Mouse (Mus musculus) forebrain, embryonic 15.5 days (tissue): ENCODE measurements at regions not wholly inside any gene's neighbourhood (a gene's known extent, or its start where the extent isn't known, plus 50 kb on each side); places are given as distances from the start of the nearest gene placed in this dataset.

ENCODE experiments used
- ATAC-seq: fragments of 200-750 bp; cut with Nextera tagmentation; replicated peaks from 2 replicates; pipeline ENCODE4 v1.8.0; 2017; ENCODE audit warnings: mild to moderate bottlenecking, moderate TSS enrichment, moderate library complexity
- H3K27ac ChIP-seq: fragments of 300-500 bp; sonication (generic); replicated peaks from 2 replicates; pipeline ENCODE4 v1.5.1; 2015; ENCODE audit warnings: mild to moderate bottlenecking, inconsistent platforms
- H3K27me3 ChIP-seq: fragments of 300-500 bp; sonication (generic); 2 replicates; pipeline ENCODE4 v1.6.1; 2015; ENCODE audit warnings: inconsistent platforms
- H3K36me3 ChIP-seq: fragments of 300-500 bp; sonication (generic); 2 replicates; pipeline ENCODE4 v1.6.1; 2015; ENCODE audit warnings: mild to moderate bottlenecking, inconsistent platforms
- H3K4me1 ChIP-seq: fragments of 300-500 bp; sonication (generic); 2 replicates; pipeline ENCODE4 v1.6.1; 2015; ENCODE audit warnings: inconsistent platforms
- H3K4me2 ChIP-seq: fragments of 300-500 bp; sonication (generic); replicated peaks from 2 replicates; pipeline ENCODE4 v1.6.1; 2015; ENCODE audit warnings: mild to moderate bottlenecking, inconsistent platforms
- H3K4me3 ChIP-seq: fragments of 300-500 bp; sonication (generic); 2 replicates; pipeline ENCODE4 v1.5.1; 2015; ENCODE audit warnings: mild to moderate bottlenecking, inconsistent platforms
- H3K9ac ChIP-seq: fragments of 300-500 bp; sonication (generic); replicated peaks from 2 replicates; pipeline ENCODE4 v1.6.1; 2015; ENCODE audit warnings: mild to moderate bottlenecking, inconsistent platforms
- H3K9me3 ChIP-seq: fragments of 300-500 bp; sonication (generic); 2 replicates; pipeline ENCODE4 v1.6.1; 2016; ENCODE audit warnings: inconsistent platforms
- WGBS: fragments of 180-500 bp; shearing (Covaris S2); methylation state at CpG from one replicate; pipeline ENCODE4 v1.1.7; 2015; ENCODE audit warnings: mixed read lengths; 5-methylcytosine and 5-hydroxymethylcytosine counted together

DNA sequence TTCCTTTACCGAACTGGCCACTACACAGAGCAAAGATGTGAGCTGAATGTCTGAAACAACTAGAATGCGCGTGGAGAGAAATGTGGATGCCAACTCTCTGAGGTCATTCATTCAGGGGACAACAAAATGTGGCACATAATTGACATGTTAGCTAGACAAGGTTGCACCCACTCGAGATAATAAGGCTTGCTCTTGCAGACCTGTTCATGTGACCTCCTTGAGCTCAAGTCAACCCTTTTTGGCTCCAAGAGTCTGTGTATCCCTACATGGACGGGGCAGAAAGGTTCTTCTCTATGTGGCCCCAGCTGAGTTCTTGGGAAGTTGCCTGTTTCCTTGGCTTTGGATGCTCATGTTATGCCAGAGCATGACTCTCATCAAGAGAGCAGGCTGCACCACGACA is 383.0 kb upstream of the Mgmt start:
- WGBS, result 66% methylated on average over 6 of the region's 6 CpGs

DNA sequence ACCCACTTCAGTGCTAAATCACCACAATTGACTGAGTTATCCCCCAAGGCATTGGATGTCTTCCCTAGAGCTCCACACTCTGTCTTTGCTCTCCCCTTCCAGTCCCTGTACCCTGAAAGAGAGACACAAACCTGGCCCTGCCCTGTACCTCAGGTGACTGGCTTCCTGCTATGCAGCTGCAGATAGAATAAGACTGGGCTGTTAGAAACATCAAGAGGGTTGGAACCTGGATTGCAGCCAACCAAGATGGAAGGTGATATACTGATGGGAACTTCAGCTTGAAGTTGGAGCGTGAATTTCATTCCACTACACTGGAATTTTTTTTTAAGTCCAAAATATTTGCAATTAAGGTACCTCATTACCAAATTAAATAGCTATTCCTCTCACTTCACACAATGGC is 379.0 kb upstream of the Mgmt start:
- no peak overlapping the region for H3K4me2 ChIP-seq
- 49% methylated on average over 1 of the region's 1 CpGs for whole genome bisulfite sequencing
- H3K27ac ChIP-seq, result no peak overlapping the region
- no peak overlapping the region for H3K9ac ChIP-seq
- no peaks in the 10 kb centered on the region for H3K36me3 ChIP-seq
- ATAC-seq, result no peak
- no peaks in the 10 kb centered on the region for H3K4me1 ChIP-seq
- no peaks in the 10 kb centered on the region for H3K9me3 ChIP-seq
- no peaks in the 10 kb centered on the region for H3K27me3 ChIP-seq
- H3K4me3 ChIP-seq, result no peak overlapping the region

More for the DNA sequence above, 383.0 kb upstream of the Mgmt start:
- Histone ChIP-seq H3K4me3 (no peak overlapping the region), H3K36me3 (no peaks in the 10 kb centered on the region), H3K27ac (no peak overlapping the region), H3K9ac (no peak overlapping the region), H3K4me2 (no peak overlapping the region), H3K9me3 (no peaks in the 10 kb centered on the region), H3K27me3 (0 out of 2 replicates have a peak, but pooled peaks cover 3% of the 10 kb centered on the region), H3K4me1 (no peaks in the 10 kb centered on the region)
- ATAC-seq, result no peak

DNA sequence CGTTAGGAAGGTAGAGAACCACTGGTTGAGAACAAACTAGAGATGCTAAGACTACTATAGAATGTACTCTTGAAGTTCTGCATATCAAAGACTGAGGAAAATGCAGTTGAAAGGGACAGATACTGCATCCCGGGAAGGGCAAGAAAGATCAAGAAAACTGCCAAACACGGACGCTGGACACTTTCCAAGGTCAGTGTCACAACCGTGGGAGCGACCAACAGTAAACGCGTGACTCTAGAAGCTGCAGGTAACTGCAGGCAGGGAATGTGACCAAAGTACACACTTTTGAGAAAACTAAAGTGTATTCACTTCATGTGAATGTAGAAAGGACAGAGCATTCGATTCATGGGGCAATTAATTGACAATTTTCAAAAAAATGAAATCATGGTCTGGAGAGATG is 368.6 kb upstream of the Mgmt start:
- Histone ChIP-seq H3K4me3 (no peak overlapping the region), H3K27me3 (no peaks in the 10 kb centered on the region), H3K9ac (no peak overlapping the region), H3K36me3 (no peaks in the 10 kb centered on the region), H3K27ac (no peak overlapping the region), H3K9me3 (no peaks in the 10 kb centered on the region), H3K4me2 (no peak overlapping the region), H3K4me1 (no peaks in the 10 kb centered on the region)
- 87% methylated on average over 9 of the region's 9 CpGs for WGBS
- no peak for ATAC-seq

DNA sequence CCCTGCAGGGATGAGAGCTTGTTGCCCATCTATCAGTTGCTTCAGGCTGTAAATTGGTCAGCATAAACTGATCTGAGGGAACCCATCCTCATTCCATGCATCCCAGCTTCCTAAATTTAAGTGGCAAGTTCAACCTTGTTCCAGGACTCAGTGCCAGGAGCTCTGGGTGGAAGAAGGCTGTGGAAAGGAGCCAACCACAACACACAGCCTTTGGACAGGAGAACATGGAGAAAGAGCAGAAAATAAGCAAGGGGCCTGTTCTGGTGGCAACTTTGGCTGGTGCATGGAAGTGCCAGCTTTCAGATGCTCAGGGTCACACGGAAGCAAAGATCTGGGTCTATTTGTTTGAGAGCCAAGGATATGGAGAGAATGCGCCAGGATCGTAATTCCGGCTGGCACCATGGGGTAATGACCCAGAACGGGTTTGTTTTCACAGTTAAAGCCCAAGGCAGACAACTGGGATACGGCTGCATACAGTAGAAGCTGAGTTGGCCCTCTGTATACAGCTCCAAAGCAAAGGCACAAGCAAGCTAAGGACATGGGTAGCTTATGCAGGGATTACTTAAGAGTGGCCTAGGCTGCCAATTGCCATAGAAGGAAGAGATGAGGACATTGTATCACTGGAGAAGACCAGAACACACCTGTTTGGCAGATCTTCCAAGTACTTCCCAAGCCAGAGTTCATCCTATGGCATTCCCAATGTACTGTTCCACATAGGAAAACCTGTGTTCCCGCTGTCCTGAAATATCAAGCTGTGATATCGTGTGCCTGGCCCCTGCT is 364.2 kb upstream of the Mgmt start:
- no peaks in the 10 kb centered on the region for H3K9me3 ChIP-seq
- no peaks in the 10 kb centered on the region for H3K36me3 ChIP-seq
- no peak overlapping the region for H3K4me3 ChIP-seq
- H3K27me3 ChIP-seq, result no peaks in the 10 kb centered on the region
- no peaks in the 10 kb centered on the region for H3K4me1 ChIP-seq
- no peak overlapping the region for H3K9ac ChIP-seq
- H3K4me2 ChIP-seq, result no peak overlapping the region
- ATAC-seq, result no peak
- WGBS, result 80% methylated on average over 8 of the region's 8 CpGs
- no peak overlapping the region for H3K27ac ChIP-seq

DNA sequence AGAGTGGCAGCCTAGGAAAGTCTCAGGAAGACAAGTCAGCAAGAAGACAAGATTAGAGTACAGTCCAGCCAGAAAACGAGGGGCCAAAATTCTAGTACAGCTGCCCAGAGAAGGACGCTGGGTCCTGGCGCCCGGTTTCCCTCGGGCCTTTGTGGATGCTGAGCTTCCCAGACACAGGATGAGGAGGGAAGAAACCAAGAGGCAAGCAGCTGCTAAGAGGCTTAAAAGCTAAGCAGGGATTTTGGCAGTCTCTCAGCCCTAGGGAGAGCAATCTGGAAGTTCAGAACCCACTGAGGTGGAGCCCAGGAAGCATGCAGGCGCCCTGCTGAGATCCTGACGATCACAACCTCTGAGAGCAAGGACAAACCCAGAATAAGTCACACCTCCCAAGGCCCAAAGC is 363.1 kb upstream of the Mgmt start:
- Histone ChIP-seq H3K27me3 (no peaks in the 10 kb centered on the region), H3K27ac (no peak overlapping the region), H3K4me3 (no peak overlapping the region), H3K4me2 (no peak overlapping the region), H3K4me1 (no peaks in the 10 kb centered on the region), H3K36me3 (no peaks in the 10 kb centered on the region), H3K9me3 (no peaks in the 10 kb centered on the region), H3K9ac (no peak overlapping the region)
- 49% methylated on average over 7 of the region's 7 CpGs for WGBS
- no peak for ATAC-seq

DNA sequence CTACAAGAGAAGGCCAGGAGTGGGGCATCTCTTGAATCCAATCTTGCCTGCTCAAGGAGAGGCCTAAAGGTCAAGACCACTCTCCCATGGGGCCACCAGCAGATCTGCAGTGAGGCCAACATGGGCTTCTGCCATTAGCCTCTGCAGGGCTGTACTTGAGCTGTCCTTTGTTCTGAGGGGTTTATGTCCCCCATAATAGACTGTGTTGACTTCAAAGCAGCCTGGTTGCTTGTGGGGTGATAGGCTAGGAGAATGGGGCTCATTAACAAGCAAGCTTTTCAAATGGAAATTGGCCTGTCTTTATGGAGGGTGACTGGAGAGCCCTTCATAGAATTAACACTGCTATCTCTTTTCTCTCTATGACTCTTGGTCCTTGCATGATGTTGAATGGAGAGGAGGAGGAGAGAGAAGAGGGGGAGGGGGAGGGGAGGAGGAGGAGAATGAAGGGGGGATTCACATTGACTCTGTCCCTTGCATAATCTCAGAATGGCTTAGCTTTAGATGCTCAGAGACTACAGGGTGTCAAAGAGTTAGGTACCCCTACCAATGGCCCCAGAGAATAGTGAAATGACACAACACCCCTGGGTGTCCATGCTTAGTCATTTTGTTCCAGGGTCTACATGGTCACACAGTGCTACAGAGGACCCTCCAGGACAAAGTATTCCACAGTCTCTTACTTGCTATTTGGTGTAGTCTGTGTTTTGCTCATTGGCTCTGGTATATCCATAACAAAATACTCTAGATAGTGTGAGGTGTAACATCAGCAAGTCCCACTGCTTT is 352.3 kb upstream of the Mgmt start:
- ATAC-seq, result no peak
- Histone ChIP-seq H3K4me2 (no peak overlapping the region), H3K9me3 (no peaks in the 10 kb centered on the region), H3K9ac (no peak overlapping the region), H3K27ac (no peak overlapping the region), H3K36me3 (no peaks in the 10 kb centered on the region), H3K4me3 (no peak overlapping the region), H3K4me1 (peaks cover 5% of the 10 kb centered on the region; the same call in 1 of the 2 replicates), H3K27me3 (no peaks in the 10 kb centered on the region; the same call in 1 of the 2 replicates)

DNA sequence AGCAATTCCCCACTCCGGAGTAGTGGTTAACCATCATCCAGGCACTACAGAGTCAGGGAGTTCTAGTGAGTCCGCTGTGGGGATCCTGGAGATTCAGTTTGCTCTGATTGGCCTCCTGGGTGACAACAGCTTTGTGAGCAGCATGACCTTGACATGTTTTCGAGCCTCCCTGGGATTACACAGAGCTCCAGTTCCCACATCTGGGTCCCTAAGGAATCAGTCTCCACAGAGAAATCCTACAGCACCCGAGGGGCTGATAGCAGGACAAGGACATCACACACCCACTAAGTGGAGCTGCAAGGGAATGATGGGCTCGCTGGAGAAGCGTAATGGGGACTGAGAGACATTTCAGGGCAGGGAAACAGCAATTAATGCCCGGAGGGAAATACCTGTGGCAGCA is 351.5 kb upstream of the Mgmt start:
- Histone ChIP-seq H3K27me3 (no peaks in the 10 kb centered on the region; the same call in 1 of the 2 replicates), H3K9ac (no peak overlapping the region), H3K9me3 (no peaks in the 10 kb centered on the region), H3K4me2 (no peak overlapping the region), H3K27ac (no peak overlapping the region), H3K36me3 (no peaks in the 10 kb centered on the region), H3K4me3 (no peak overlapping the region), H3K4me1 (peaks cover 5% of the 10 kb centered on the region; the same call in 1 of the 2 replicates)
- WGBS, result 73% methylated on average over 7 of the region's 7 CpGs
- ATAC-seq, result no peak

DNA sequence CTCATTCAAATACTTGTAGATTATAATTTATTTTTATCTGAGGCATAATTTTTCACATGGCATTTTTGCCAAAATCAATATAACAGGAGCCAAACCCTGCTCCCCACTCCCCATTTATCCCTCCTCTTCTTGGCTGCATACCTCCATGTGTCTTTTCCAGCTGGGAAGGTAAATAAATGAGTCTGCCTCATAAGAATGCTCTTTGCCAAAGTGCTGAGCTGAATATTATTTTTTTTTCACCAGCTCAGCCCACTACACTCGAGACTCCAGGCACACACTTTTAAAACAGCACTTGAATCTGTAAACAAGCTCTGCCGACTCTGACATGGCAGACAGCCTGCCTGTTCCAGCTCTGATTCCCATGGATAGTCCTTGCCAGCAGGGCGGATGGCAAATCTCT is 346.6 kb upstream of the Mgmt start:
- Histone ChIP-seq H3K4me2 (no peak overlapping the region), H3K4me3 (no peak overlapping the region), H3K9ac (no peak overlapping the region), H3K36me3 (no peaks in the 10 kb centered on the region), H3K4me1 (no peaks in the 10 kb centered on the region), H3K27ac (no peak overlapping the region), H3K27me3 (no peaks in the 10 kb centered on the region), H3K9me3 (no peaks in the 10 kb centered on the region)
- no peak for ATAC-seq
- WGBS, result 46% methylated on average over 3 of the region's 3 CpGs

DNA sequence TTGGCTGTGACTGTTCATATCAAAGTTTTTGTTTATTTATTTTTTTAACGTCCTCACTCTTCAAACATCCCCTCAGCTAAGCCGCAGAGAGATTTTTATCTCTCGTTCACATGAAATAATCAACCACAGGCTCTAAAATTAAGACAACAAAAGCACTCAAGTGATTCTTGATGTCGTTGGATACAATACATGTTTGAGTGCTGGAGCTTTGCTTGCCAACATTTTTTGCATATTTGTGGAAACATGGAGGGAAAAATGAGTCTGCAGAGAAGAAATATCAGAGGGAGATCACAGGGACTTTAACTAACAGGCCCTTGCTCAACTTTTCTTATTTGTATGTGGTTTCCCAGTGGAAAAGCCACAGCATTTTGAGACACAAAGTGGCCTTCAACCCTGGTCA is 338.0 kb upstream of the Mgmt start:
- Histone ChIP-seq H3K4me2 (no peak overlapping the region), H3K4me1 (no peaks in the 10 kb centered on the region), H3K27me3 (no peaks in the 10 kb centered on the region), H3K36me3 (no peaks in the 10 kb centered on the region), H3K27ac (no peak overlapping the region), H3K9me3 (no peaks in the 10 kb centered on the region), H3K9ac (no peak overlapping the region), H3K4me3 (no peak overlapping the region)
- 64% methylated on average over 4 of the region's 4 CpGs for WGBS
- no peak for ATAC-seq

DNA sequence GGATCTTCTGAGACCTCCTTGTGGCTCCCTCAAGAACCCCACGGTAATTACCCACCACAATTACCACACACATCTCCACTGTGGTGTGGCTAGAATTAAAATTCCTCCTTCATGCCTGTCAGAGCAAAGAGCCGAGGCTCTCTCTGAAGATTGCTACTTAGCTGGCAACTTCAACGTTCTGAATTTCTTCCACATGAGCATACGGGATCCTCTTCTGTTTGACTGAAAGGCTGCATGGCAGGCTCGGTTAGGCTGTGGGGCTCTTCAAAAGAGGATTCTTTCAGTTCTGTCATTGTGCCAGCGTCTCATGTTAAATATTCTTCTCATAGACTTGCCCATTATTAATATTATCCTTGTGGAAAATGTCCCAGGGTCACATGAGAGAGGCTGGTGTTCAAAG is 334.9 kb upstream of the Mgmt start:
- Histone ChIP-seq H3K27ac (no peak overlapping the region), H3K9me3 (no peaks in the 10 kb centered on the region), H3K9ac (no peak overlapping the region), H3K27me3 (no peaks in the 10 kb centered on the region), H3K4me1 (no peaks in the 10 kb centered on the region), H3K4me3 (no peak overlapping the region), H3K4me2 (no peak overlapping the region), H3K36me3 (no peaks in the 10 kb centered on the region)
- WGBS, result 66% methylated on average over 6 of the region's 6 CpGs
- ATAC-seq, result no peak

DNA sequence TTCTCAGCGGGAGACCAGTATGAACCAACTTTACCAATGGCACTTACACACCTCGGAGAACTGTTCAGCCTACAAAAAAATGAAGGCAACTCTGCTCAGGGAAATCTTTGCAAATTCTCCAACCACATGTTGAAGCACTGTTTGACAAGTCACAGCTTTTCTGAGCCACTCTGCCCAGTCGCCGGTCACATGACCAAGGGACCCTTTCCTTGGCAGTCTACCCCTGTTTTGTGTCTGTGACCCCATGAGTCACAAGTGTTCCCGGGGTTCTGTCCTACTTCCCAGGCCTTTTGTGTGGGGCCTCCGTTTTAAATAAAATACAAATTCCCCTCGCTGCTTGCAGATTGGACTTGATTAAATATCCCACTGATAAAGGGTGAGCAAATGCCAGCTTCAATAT is 323.5 kb upstream of the Mgmt start:
- no peak overlapping the region for H3K4me2 ChIP-seq

DNA sequence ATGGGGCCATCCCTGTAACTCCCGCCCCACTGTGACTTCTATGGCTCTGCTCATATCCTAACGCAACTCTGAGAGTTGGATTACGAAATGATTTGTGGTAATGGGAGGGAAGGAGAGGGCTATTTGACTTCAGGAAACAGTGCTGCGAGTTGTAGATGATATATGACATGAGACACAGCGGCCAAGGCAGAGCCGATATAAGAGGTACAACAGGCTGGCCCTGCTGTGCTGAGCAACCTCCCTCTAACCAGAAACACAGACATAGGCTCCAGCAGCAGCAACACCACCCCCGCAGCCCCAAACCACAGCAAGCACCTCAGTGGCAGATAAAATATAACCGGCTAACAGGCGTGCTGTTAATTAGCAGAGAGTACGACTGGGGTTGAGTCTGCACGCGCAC is 312.5 kb upstream of the Mgmt start:
- no peak for ATAC-seq
- no peak overlapping the region for H3K4me3 ChIP-seq
- WGBS, result 49% methylated on average over 12 of the region's 12 CpGs
- H3K4me2 ChIP-seq, result no peak overlapping the region
- no peak overlapping the region for H3K27ac ChIP-seq
- H3K9me3 ChIP-seq, result no peaks in the 10 kb centered on the region
- H3K9ac ChIP-seq, result no peak overlapping the region
- peaks cover 24% of the 10 kb centered on the region for H3K27me3 ChIP-seq
- 0 out of 2 replicates have a peak, but pooled peaks cover 3% of the 10 kb centered on the region for H3K4me1 ChIP-seq
- H3K36me3 ChIP-seq, result no peaks in the 10 kb centered on the region

More for the DNA sequence above, 323.5 kb upstream of the Mgmt start:
- no peaks in the 10 kb centered on the region for H3K36me3 ChIP-seq
- H3K27me3 ChIP-seq, result no peaks in the 10 kb centered on the region
- no peak for ATAC-seq
- H3K27ac ChIP-seq, result no peak overlapping the region
- no peak overlapping the region for H3K4me3 ChIP-seq
- no peaks in the 10 kb centered on the region for H3K9me3 ChIP-seq
- 36% methylated on average over 7 of the region's 7 CpGs for WGBS
- H3K4me1 ChIP-seq, result no peaks in the 10 kb centered on the region
- H3K9ac ChIP-seq, result no peak overlapping the region
